Mouse (Mus musculus): ENCODE results near the gene Glyctk.

GRCm38 (mm10) chr9:106183996-106184395 is 26.1 kb upstream of the Glyctk start:
- no peak for TF ChIP-seq ZC3H11A (IDR thresholded peaks at IDR 0.05; ENCODE audit: borderline replicate concordance, low read depth, low read length)
- TF ChIP-seq CHD2 (IDR thresholded peaks at IDR 0.05; ENCODE audit: low read depth, low read length) = no peak
- TF ChIP-seq ZNF384 (IDR thresholded peaks at IDR 0.05; ENCODE audit: low read depth, low read length) = no peak

Measured in ES-E14 (cell line).